Mouse (Mus musculus) urinary bladder, postnatal 4 days (tissue): Measurements from ENCODE around the gene Fbxo2.
A peak's percentile ranks its signal among the peaks of the same experiment; 100 is the strongest.
"Not testable (repeated sequence)": the region's sequence is repeated elsewhere in the genome, so short reads cannot be mapped to it uniquely, and the experiment has no call there.

Experiments used
- DNase-seq, 2 experiments: peaks; one replicate each; pipeline ENCODE4 v3.0.0; 2021 to 2022; ENCODE audit warnings: low spot score in 2 of 2

The Fbxo2 gene

DNA sequence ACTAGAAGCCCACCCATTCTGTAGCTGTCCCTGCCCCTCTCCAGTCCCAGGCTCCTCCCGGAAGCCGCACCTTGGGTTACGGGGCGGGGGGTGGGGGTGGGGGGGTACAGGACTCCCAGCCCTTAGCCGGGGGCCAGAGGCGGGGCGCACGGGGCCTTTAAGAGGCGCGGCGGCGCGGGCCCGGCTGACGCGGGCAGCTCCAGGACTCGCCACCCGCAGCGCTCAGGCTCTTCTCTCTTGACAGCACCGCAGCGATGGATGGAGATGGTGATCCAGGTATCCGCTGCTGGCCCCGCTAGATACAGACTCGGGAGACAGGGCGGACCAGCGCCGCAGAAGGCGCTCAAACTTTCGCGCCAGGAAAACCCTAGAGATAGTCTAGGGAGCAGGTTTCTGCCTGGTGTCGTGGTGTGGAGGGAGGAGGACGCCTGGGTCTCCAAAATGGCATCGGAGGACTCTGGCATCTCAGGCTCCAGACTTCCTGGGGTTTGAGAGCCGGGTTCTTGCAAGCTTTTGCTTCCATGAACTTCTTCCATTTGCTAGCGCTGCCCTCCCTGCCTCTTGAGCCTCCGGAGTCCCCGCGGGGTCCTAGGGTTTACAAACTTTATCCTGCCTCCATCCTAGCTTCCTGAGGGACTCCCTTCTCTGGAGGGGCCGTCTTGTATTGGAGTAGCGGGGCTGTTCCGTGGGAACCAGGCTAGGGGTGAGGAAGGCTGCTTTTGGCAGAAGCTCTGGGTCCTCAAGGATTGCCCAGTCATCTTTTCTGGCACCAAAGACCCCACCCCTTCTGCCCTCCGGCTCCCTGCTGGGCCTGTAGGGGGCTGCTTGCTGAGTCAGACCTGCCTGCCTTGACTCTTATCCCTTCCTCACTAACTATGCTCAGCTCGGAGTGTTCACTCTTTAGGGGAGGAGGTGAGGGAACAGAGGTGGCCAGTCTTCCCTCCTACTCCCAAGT is at the start of gene Fbxo2, which contains the start of gene Fbxo44:
TSS of gene Fbxo2 (plus strand) at position 186 of the 955 bp plus-strand sequence.
TSS of gene Fbxo44 (minus strand) at position 47 of the 955 bp plus-strand sequence.
- DNase-seq = no peak

- DNase-seq = no peak
Observed at GRCm38 (mm10) chr4:148112519-148112918, 47.9 kb upstream of the Fbxo2 start.

GRCm38 (mm10) chr4:148114758-148115391 is 45.5 kb upstream of the Fbxo2 start:
- peak; percentile 74 to 91 for DNase-seq

GRCm38 (mm10) chr4:148115467-148115866 is 45.0 kb upstream of the Fbxo2 start:
- DNase-seq = peak in 1 of 2 experiments; percentile 31

- no peak for DNase-seq
Observed at GRCm38 (mm10) chr4:148116657-148117056, 43.8 kb upstream of the Fbxo2 start.

GRCm38 (mm10) chr4:148117392-148117791 is 43.0 kb upstream of the Fbxo2 start:
- no peak for DNase-seq

GRCm38 (mm10) chr4:148119578-148119977 is 40.8 kb upstream of the Fbxo2 start:
- not testable (repeated sequence) for DNase-seq

GRCm38 (mm10) chr4:148120555-148120954 is 39.9 kb upstream of the Fbxo2 start:
- DNase-seq = no peak

GRCm38 (mm10) chr4:148121362-148121761 is 39.1 kb upstream of the Fbxo2 start:
- no peak for DNase-seq

GRCm38 (mm10) chr4:148121982-148122693 is 38.3 kb upstream of the Fbxo2 start:
- no peak for DNase-seq

DNA sequence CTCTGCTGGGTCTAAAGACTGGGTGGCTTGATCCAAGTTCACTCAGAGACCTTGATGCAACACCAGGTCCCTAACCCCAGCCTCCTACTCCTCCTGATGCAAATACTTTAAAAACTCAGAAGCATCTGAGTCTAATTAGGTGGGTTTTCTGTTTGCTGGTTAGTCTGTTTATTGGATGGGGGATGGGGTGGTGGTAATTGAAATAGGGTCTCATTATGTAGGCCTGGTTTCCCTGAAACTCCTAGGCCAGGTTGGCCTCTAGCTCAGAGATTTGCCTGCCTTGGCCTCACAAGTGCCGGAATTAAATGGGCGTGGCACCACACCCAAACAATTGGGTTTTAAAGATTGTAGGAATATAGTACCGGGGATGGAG is 37.7 kb upstream of the Fbxo2 start:
- DNase-seq = no peak

GRCm38 (mm10) chr4:148128241-148128640 is 32.2 kb upstream of the Fbxo2 start:
- DNase-seq = no peak

DNA sequence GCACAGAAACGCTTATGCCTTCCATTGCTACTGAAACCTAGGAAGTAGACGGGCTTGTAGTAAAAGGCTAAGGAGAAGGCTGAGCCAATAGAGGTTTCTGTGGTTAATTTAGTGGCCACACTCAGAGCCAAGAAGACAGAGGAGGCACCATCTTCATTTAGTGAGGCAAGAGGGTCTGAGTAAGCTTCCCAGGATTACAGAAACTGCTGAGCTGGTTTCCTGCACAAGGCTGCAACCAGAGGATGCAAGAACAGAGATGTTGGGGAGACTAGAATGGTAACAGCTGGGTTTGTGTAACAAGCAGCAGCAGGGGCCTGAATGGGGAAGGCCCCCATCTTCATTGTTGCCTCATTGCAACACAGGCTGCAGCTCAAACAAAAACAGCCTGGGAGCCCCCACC is 31.7 kb upstream of the Fbxo2 start:
- no peak for DNase-seq

GRCm38 (mm10) chr4:148130133-148130532 is 30.3 kb upstream of the Fbxo2 start, which contains the start of gene Mad2l2:
Gene Mad2l2 (plus strand): TSS chr4:148130384.
- no peak for DNase-seq

- no peak for DNase-seq
Observed at GRCm38 (mm10) chr4:148130561-148131413, 29.6 kb upstream of the Fbxo2 start, which contains the start of gene Draxin. Gene Draxin (minus strand): TSS chr4:148130698.

- no peak for DNase-seq
Observed at GRCm38 (mm10) chr4:148131497-148132081, 28.8 kb upstream of the Fbxo2 start.

DNA sequence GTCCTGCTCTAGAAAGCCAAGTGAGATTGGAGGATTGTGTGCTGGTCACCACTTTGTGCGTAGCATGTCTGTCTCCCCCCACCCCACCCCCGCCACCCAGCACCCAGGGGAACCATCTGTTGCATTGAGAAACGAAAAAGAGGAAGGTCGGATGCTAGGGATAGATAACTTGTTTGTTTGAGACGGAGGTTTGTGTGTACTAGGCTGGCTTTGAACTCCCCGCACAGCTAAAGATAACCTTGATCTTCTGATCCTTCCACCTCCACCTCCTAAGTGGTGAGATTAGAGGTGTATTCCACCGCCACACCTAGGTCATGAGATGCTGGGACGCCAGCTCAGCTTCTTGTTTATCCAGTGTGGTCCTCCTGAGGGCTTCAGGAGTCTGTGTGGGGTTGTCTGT is 25.4 kb upstream of the Fbxo2 start:
- DNase-seq = no peak

DNA sequence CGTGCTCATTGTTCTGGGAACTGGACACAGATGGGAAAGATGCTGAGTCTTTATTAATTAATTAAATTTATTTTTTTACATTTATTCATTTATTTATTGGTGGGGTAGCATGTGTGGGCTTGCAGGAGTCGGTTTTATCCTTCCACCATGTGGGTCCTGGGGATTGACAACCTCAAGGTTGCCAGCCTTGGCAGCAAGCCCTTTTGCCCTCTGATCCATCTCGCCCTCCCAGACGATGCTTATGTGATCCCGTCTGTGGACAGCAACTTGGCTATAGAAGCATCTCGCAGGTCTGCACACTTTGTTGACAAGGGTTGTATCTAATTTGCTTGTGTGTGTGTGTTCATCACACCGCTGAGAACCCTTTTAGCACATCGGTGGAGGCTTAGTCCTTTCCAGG is 22.9 kb upstream of the Fbxo2 start:
- DNase-seq = no peak

GRCm38 (mm10) chr4:148139767-148140097 is 20.7 kb upstream of the Fbxo2 start:
- DNase-seq = no peak

DNA sequence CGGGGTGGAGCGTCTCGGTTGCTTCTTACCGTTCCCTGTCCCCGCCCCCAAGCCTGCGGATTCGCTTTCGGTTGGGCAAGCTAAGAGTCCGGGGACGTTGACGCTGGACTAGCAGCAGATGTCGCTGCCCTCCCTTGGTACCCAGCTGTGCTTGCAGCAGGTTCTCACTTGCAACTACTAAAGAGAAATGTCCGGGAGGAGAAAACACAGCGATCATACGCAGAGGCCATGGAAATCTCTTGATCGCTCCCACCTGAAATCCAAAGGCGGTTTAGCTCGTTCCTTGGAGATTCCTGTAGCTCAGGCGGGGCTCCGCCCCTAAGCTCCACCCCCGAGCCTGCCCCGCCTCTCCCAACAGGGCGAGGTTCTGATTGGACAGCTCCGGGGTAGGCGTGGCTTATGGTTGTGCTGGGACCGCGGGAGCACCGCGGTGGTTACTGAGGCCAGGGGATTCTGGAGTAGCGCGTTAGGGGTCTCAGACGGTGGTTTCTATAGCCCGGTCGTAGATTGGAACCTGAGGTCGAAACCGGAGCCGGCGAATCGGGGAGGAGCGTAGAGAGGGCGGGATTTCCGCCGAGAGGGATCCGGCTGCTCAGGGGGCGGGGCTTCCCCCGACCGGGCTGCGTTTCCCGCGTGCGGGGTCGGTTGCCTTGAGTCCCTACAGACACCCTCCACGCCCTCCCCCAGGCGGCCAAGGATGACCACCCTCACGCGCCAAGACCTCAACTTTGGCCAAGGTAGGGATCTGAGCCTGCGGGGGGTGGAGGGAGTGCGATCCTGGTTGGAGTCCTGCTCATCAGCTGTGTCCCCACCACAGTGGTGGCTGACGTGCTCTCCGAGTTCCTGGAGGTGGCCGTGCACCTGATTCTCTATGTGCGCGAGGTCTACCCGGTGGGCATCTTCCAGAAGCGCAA is 20.1 kb upstream of the Fbxo2 start:
- peak; percentile 85 to 90 for DNase-seq
